Mouse (Mus musculus): ENCODE data around the gene Vmn2r12. TPM values are rescaled to one million over a fixed set of nuclear protein-coding genes. Genes with fewer than 3 reads are reported as not detected.
"Not testable (repeated sequence)": the region's sequence is repeated elsewhere in the genome, so short reads cannot be mapped to it uniquely, and the experiment has no call there.

Vmn2r12 gene
- total RNA-seq (2017) = not detected in 2 replicates

DNA sequence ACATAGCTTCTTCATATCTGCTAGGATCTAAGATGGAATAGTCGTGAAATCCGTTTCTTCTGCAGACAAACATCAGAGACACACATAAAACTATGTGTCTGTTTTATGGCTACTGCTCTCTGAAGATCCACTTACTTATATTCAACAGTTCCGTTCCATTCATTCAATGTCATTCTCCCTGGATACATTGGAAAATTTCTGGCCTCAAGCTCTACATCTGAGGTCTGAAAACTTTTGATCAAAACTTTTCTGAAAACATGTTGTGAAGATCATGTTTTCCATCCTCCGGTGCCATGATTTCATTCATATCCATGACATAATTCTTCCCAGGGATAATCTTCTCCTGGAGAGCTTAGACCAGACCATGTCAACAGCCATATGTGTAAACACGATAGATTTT lies at the start of gene Vmn2r12:
Gene Vmn2r12, minus strand, starts transcription at position 101 of the 400 bp plus-strand sequence.
- ATAC-seq (replicated peaks in 1 of 2; ENCODE audit: insufficient read depth in 1 of 2, low FRiP score in 2 of 2, low TSS enrichment in 1 of 2, low read depth in 1 of 2, poor library complexity in 2 of 2, severe bottlenecking in 2 of 2) = not testable (repeated sequence)

DNA sequence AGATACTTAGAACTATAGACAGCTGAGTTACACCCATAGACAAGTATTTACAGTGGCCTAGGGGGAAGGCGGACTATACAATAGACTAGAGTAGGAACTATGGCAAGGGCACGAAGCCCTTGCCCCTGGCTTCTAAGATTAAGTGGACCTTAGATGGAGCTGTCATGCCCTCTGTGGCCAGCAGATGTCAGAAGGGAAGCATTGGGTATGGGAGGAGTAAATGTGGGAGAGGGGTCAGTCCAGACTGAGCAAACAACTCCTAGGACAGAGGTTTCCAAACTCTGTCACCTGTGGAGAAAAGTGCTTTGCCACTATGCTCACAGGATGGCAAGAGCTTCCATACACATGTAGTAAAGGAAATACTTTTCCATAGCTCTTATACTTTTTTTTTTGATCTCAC lies 41.8 kb upstream of the Vmn2r12 start:
- ATAC-seq (replicated peaks in 1 of 2; ENCODE audit: insufficient read depth in 1 of 2, low FRiP score in 2 of 2, low TSS enrichment in 1 of 2, low read depth in 1 of 2, poor library complexity in 2 of 2, severe bottlenecking in 2 of 2) = no peak

DNA sequence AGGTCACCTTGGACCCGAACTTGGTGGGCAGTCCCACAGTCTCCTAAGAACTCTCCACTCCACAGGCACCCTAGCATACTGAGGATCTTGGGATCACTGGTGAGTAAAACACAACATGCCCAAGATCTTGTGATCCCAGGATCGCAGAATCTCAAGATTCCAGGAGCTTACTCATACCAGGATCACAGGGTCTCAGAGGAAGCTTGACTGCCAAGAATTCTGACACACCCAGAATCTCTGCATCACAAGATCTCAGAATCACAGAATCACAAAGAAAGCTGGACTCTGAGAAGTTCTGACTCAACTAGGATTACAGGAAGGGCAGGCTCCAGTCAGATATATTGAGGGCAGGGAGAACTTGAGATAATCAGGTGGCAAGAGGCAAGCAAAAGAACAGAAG lies 39.0 kb upstream of the Vmn2r12 start:
- no peak for ATAC-seq (replicated peaks in 1 of 2; ENCODE audit: insufficient read depth in 1 of 2, low FRiP score in 2 of 2, low TSS enrichment in 1 of 2, low read depth in 1 of 2, poor library complexity in 2 of 2, severe bottlenecking in 2 of 2)

DNA sequence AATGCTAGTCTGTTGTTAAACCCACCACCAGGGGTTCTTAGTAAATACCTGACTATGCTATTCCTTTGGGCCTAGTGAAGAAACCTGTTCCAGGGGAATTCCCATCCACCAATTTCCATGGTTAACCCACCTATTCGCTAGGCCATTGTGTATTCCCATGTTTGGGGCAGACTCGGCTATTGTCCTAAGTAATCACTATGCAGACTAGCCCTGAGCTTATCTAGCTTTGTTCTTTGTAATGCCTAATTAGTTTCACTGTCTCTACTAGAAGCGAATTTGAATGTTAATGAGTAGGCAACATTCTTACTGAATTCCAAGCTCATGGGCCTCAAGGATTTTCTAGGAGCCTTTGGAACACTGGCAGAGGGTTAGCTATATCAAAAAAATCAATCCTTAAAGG lies 1.3 kb downstream of the Vmn2r12 start:
- ATAC-seq (replicated peaks in 1 of 2; ENCODE audit: insufficient read depth in 1 of 2, low FRiP score in 2 of 2, low TSS enrichment in 1 of 2, low read depth in 1 of 2, poor library complexity in 2 of 2, severe bottlenecking in 2 of 2) = not testable (repeated sequence)

DNA sequence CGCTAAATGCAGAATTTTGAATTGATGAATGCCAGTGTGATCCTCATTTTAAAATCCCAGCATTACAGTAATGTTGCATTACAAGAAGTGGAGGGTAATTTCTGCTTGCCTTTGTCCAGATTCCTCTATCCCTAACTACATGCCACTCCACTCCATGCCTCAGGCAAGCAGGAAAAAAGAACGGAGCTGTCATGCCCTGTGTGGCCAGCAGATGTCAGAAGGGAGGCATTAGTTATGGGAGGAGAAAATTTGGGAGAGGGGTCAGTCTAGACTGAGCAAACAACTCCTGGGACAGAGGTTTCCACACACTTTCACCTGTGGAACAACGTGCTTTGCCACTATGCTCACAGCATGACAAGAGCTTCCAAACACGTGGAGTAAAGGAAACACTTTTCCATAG lies 25.7 kb downstream of the Vmn2r12 start:
- not testable (repeated sequence) for ATAC-seq (replicated peaks in 1 of 2; ENCODE audit: insufficient read depth in 1 of 2, low FRiP score in 2 of 2, low TSS enrichment in 1 of 2, low read depth in 1 of 2, poor library complexity in 2 of 2, severe bottlenecking in 2 of 2)

DNA sequence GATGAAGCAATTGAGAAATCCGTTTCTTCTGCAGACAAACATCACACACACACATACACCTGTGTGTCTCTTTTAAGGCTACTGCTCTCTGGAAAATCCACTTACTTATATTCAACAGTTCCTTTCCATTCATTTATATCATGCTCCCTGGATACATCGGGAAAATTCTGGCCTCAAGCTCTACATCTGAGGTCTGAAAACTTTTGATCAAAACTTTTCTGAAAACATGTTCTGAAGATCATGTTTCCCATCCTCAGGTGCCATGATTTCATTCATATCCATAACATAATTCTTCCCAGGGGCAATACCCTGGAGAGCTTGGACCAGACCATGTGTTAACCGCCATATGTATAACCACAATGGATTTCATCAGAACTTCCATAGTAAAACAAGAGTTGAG lies 38.3 kb downstream of the Vmn2r12 start, which contains the start of gene Vmn2r11:
Gene Vmn2r11, minus strand, starts transcription at position 101 of the 400 bp plus-strand sequence.
- not testable (repeated sequence) for ATAC-seq (replicated peaks in 1 of 2; ENCODE audit: insufficient read depth in 1 of 2, low FRiP score in 2 of 2, low TSS enrichment in 1 of 2, low read depth in 1 of 2, poor library complexity in 2 of 2, severe bottlenecking in 2 of 2)

DNA sequence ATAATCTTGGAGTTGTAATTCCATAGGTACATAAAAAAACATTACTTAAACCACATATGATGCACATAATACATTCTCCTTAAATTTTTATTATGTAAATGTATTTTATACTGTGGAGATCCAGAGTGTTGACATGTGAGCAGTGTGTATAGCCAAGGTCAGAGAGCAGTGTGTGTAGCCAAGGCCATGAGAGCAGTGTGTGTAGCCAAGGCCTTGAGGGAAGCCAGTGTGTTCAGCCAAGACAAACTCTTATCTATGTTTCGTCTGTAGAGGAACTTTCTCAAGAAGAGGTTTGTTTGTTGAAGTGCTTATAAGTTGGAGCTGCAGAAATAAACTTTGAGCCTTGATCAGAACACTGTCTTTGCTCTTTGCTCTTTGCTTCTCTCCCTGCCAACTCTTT lies 42.5 kb downstream of the Vmn2r12 start:
- ATAC-seq (replicated peaks in 1 of 2; ENCODE audit: insufficient read depth in 1 of 2, low FRiP score in 2 of 2, low TSS enrichment in 1 of 2, low read depth in 1 of 2, poor library complexity in 2 of 2, severe bottlenecking in 2 of 2) = no peak

Other genes with a start within 250 kb of the Vmn2r12 start
- gene Vmn2r9, start 245.3 kb downstream of the Vmn2r12 start, total RNA-seq (2017) = not detected in 2 replicates
- not detected in 2 replicates for gene Vmn2r10, start 91.4 kb downstream of the Vmn2r12 start, total RNA-seq (2017)
- gene Vmn2r11, start 38.4 kb downstream of the Vmn2r12 start, total RNA-seq (2017) = not detected in 2 replicates
- gene Vmn2r13, start 94.2 kb upstream of the Vmn2r12 start, total RNA-seq (2017) = not detected in 2 replicates
- not detected in 2 replicates for gene Vmn2r14, start 126.8 kb upstream of the Vmn2r12 start, total RNA-seq (2017)
- not detected in 2 replicates for gene Vmn2r15, start 199.7 kb upstream of the Vmn2r12 start, total RNA-seq (2017)
- not detected in 2 replicates for gene Vmn2r16, start 232.2 kb upstream of the Vmn2r12 start, total RNA-seq (2017)